Comparison of ENCODE assay signal across 8 mouse cellular contexts in genomic region chr1:160043271-160043975, GRCm38 (mm10). TPM values are rescaled to one million over a fixed set of nuclear protein-coding genes. Genes with fewer than 3 reads are reported as not detected.
DNase-seq lines count a peak whose midpoint lies in the region; ATAC-seq lines count a peak whose summit lies in the region.

No protein-coding gene starts in this region.

- no peak for ATAC-seq in megakaryocyte, adult 5-6 weeks (ENCODE audit: poor library complexity, severe bottlenecking)
- peak; percentile 29; the same call in 1 of the 2 replicates for ATAC-seq in intestine, embryonic 16.5 days
- ATAC-seq in neural tube, embryonic 15.5 days (ENCODE audit: low FRiP score) = no peak

- no peak overlapping the region for H3K27ac ChIP-seq in intestine, embryonic 16.5 days (ENCODE audit: low read length)
- H3K27ac ChIP-seq in neural tube, embryonic 15.5 days (replicated peaks) = no peak overlapping the region

- H3K4me3 ChIP-seq in megakaryocyte, embryonic 14.5 days (replicated peaks) = peak overlapping the region; percentile 96
- H3K4me3 ChIP-seq in intestine, embryonic 16.5 days (ENCODE audit: low read length) = peak overlapping the region; percentile 59; the same call in 1 of the 2 replicates
- H3K4me3 ChIP-seq in neural tube, embryonic 15.5 days (replicated peaks) = no peak overlapping the region

- H3K27me3 ChIP-seq in megakaryocyte, embryonic 14.5 days (replicated peaks) = peaks cover 12% of the 10 kb centered on the region
- no peaks in the 10 kb centered on the region for H3K27me3 ChIP-seq in intestine, embryonic 16.5 days (replicated peaks; ENCODE audit: control insufficient read depth, insufficient read depth, low read length)
- 0 out of 2 replicates have a peak, but pooled peaks cover 7% of the 10 kb centered on the region for H3K27me3 ChIP-seq in neural tube, embryonic 15.5 days (replicated peaks)

- WGBS in intestine, embryonic 16.5 days = 84% methylated on average over 13 of the region's 13 CpGs
- 89% methylated on average over 13 of the region's 13 CpGs for WGBS in neural tube, embryonic 15.5 days

- peaks cover 68% of the 10 kb centered on the region for H3K4me1 ChIP-seq in megakaryocyte, embryonic 14.5 days
- no peaks in the 10 kb centered on the region for H3K4me1 ChIP-seq in intestine, embryonic 16.5 days (ENCODE audit: control insufficient read depth, insufficient read depth, low read length)
- peaks cover 8% of the 10 kb centered on the region; the same call in 1 of the 2 replicates for H3K4me1 ChIP-seq in neural tube, embryonic 15.5 days

- no peak overlapping the region for H3K9ac ChIP-seq in intestine, embryonic 16.5 days (ENCODE audit: low read depth, low read length)
- H3K9ac ChIP-seq in neural tube, embryonic 15.5 days (replicated peaks) = no peak overlapping the region

- H3K9me3 ChIP-seq in megakaryocyte, embryonic 14.5 days = no peaks in the 10 kb centered on the region
- no peaks in the 10 kb centered on the region for H3K9me3 ChIP-seq in intestine, embryonic 16.5 days (ENCODE audit: control insufficient read depth, low read length)
- no peaks in the 10 kb centered on the region for H3K9me3 ChIP-seq in neural tube, embryonic 15.5 days (replicated peaks)

- H3K4me2 ChIP-seq in intestine, embryonic 16.5 days (ENCODE audit: low read depth, low read length) = peak overlapping the region; percentile 79; the same call in 1 of the 2 replicates
- peak overlapping the region; percentile 61; the same call in 1 of the 2 replicates for H3K4me2 ChIP-seq in neural tube, embryonic 15.5 days

- DNase-seq in heart, adult 11 months = peak; percentile 91
- DNase-seq in heart, postnatal 14 days = no peak
- no peak for DNase-seq in right cerebral cortex, postnatal 25 days
- DNase-seq in ovary, adult 18-20 months (ENCODE audit: low spot score) = no peak

- H3K36me3 ChIP-seq in megakaryocyte, embryonic 14.5 days (replicated peaks; ENCODE audit: low read length) = peaks cover 5% of the 10 kb centered on the region
- no peaks in the 10 kb centered on the region for H3K36me3 ChIP-seq in intestine, embryonic 16.5 days (ENCODE audit: control insufficient read depth, insufficient read depth, low read length)
- H3K36me3 ChIP-seq in neural tube, embryonic 15.5 days = no peaks in the 10 kb centered on the region

- intact Hi-C loops in heart, postnatal 14 days (cut with DNase I) = loop anchor here (5.0 kb wide), 1 partner anchor 121 kb away; no protein-coding TSS in a partner anchor

RNA-seq across cellular contexts. Expression of gene 4930523C07Rik, which starts 0.8 kb away (rescaled TPM):
- total RNA-seq in heart, postnatal 14 days (2021) = 10 to 100 TPM; 28.8 to 32.4 TPM
- 2.1 and 6.0 TPM in 2 replicates for polyA plus RNA-seq in megakaryocyte, embryonic 14.5 days (2012; ENCODE audit: insufficient read depth, low replicate concordance)
- total RNA-seq in megakaryocyte, adult 5-6 weeks (2015) = 54.6 and 66.3 TPM in 2 replicates
- 48.8 and 62.2 TPM in 2 replicates for total RNA-seq in megakaryocyte, adult 5-6 weeks (2017)
- polyA plus RNA-seq in intestine, embryonic 16.5 days (2015; fragmentation: Nextera tagmentation; extraction: Ambion mirVana) = 10.4 TPM in 2 replicates
- polyA plus RNA-seq in neural tube, embryonic 15.5 days (2015; fragmentation: Nextera tagmentation; extraction: Ambion mirVana) = 3.4 and 9.2 TPM in 2 replicates
